Mouse (Mus musculus): ENCODE measurements around the gene Ikzf5. TPM values are rescaled to one million over a fixed set of nuclear protein-coding genes. Genes with fewer than 3 reads are reported as not detected.

Gene Ikzf5
- polyA plus RNA-seq, 1 experiment from 2014 or later = 22.4 TPM

Other genes starting within 250 kb of the Ikzf5 start
- not detected in 2 replicates for gene 5430419D17Rik, start 236.1 kb downstream of the Ikzf5 start, polyA plus RNA-seq (2016; fragmentation: Nextera tagmentation; extraction: Ambion mirVana)
- gene Cuzd1, start 88.2 kb downstream of the Ikzf5 start, polyA plus RNA-seq (2016; fragmentation: Nextera tagmentation; extraction: Ambion mirVana) = not detected in 2 replicates
- not detected in 2 replicates for gene Fam24b, start 81.0 kb downstream of the Ikzf5 start, polyA plus RNA-seq (2016; fragmentation: Nextera tagmentation; extraction: Ambion mirVana)
- not detected in 2 replicates for gene Fam24a, start 76.7 kb downstream of the Ikzf5 start, polyA plus RNA-seq (2016; fragmentation: Nextera tagmentation; extraction: Ambion mirVana)
- 19.8 and 25.3 TPM in 2 replicates for gene 2310057M21Rik, start 47.8 kb downstream of the Ikzf5 start, polyA plus RNA-seq (2016; fragmentation: Nextera tagmentation; extraction: Ambion mirVana)
- 47.5 and 49.6 TPM in 2 replicates for gene Pstk, start 39.4 kb downstream of the Ikzf5 start, polyA plus RNA-seq (2016; fragmentation: Nextera tagmentation; extraction: Ambion mirVana)
- 73.8 and 80.6 TPM in 2 replicates for gene Acadsb, start 80 bp upstream of the Ikzf5 start, polyA plus RNA-seq (2016; fragmentation: Nextera tagmentation; extraction: Ambion mirVana)
- 1.7 and 2.2 TPM in 2 replicates for gene Hmx3, start 132.3 kb upstream of the Ikzf5 start, polyA plus RNA-seq (2016; fragmentation: Nextera tagmentation; extraction: Ambion mirVana)
- gene Hmx2, start 138.3 kb upstream of the Ikzf5 start, polyA plus RNA-seq (2016; fragmentation: Nextera tagmentation; extraction: Ambion mirVana) = 2.6 and 2.7 TPM in 2 replicates
- 212 and 219 TPM in 2 replicates for gene Bub3, start 149.7 kb upstream of the Ikzf5 start, polyA plus RNA-seq (2016; fragmentation: Nextera tagmentation; extraction: Ambion mirVana)

All from neural tube, embryonic 12.5 days (tissue).